Mouse (Mus musculus) midbrain, embryonic 15.5 days (tissue): ENCODE measurements around the gene 1500009C09Rik. TPM values are rescaled to one million over a fixed set of nuclear protein-coding genes. Genes with fewer than 3 reads are reported as not detected.
A peak's percentile ranks its signal among the peaks of the same experiment; 100 is the strongest.

ENCODE experiments used
- ATAC-seq: fragments of 200-750 bp; cut with Nextera tagmentation; replicated peaks from 2 replicates; pipeline ENCODE4 v1.8.0; 2017; ENCODE audit warnings: moderate TSS enrichment
- H3K27ac ChIP-seq: fragments of 300-500 bp; sonication (generic); 2 replicates; pipeline ENCODE4 v1.5.1; 2015; ENCODE audit warnings: mild to moderate bottlenecking, inconsistent platforms
- H3K27me3 ChIP-seq: fragments of 300-500 bp; sonication (generic); replicated peaks from 2 replicates; pipeline ENCODE4 v1.6.1; 2015; ENCODE audit warnings: inconsistent platforms
- H3K36me3 ChIP-seq: fragments of 300-500 bp; sonication (generic); replicated peaks from 2 replicates; pipeline ENCODE4 v1.6.1; 2015; ENCODE audit warnings: inconsistent platforms
- H3K4me1 ChIP-seq: fragments of 300-500 bp; sonication (generic); 2 replicates; pipeline ENCODE4 v1.6.1; 2015; ENCODE audit warnings: inconsistent platforms
- H3K4me2 ChIP-seq: fragments of 300-500 bp; sonication (generic); 2 replicates; pipeline ENCODE4 v1.6.1; 2015; ENCODE audit warnings: inconsistent platforms, mild to moderate bottlenecking, moderate library complexity
- H3K4me3 ChIP-seq: fragments of 300-500 bp; sonication (generic); 2 replicates; pipeline ENCODE4 v1.5.1; 2015; ENCODE audit warnings: mild to moderate bottlenecking, inconsistent platforms
- H3K9ac ChIP-seq: fragments of 300-500 bp; sonication (generic); 2 replicates; pipeline ENCODE4 v1.6.1; 2015; ENCODE audit warnings: mild to moderate bottlenecking, inconsistent platforms
- H3K9me3 ChIP-seq: fragments of 300-500 bp; sonication (generic); 2 replicates; pipeline ENCODE4 v1.6.1; 2016; ENCODE audit warnings: inconsistent platforms
- WGBS: fragments of 180-500 bp; shearing (Covaris S2); methylation state at CpG from one replicate; pipeline ENCODE4 v1.1.7; 2015; ENCODE audit warnings: mixed read lengths; 5-methylcytosine and 5-hydroxymethylcytosine counted together
- polyA plus RNA-seq: library from polyadenylated mRNA; unstranded; fragments of >200 nt; fragmentation: Nextera tagmentation; extraction: Ambion mirVana; gene quantifications from 2 replicates; pipeline ENCODE4 v1.2.1, GENCODE M21; 2015

Gene 1500009C09Rik
- 22.6 and 24.0 TPM in 2 replicates for polyA plus RNA-seq

GRCm38 (mm10) chr15:82252097-82252496, at the start of gene 1500009C09Rik:
TSS of gene 1500009C09Rik (plus strand) at chr15:82252397.
- WGBS: 91% methylated on average over 6 of the region's 6 CpGs

GRCm38 (mm10) chr15:82203090-82203489, 49.1 kb upstream of the 1500009C09Rik start:
- H3K4me1 ChIP-seq: peaks cover 21% of the 10 kb centered on the region
- 93% methylated on average over 10 of the region's 10 CpGs for WGBS
- peaks cover 19% of the 10 kb centered on the region for H3K27me3 ChIP-seq
- H3K9ac ChIP-seq: no peak overlapping the region
- no peak overlapping the region for H3K27ac ChIP-seq
- no peaks in the 10 kb centered on the region for H3K9me3 ChIP-seq
- peaks cover 39% of the 10 kb centered on the region for H3K36me3 ChIP-seq
- no peak for ATAC-seq
- no peak overlapping the region for H3K4me2 ChIP-seq
- no peak overlapping the region for H3K4me3 ChIP-seq

More at GRCm38 (mm10) chr15:82252097-82252496, at the start of gene 1500009C09Rik:
- H3K36me3 ChIP-seq: no peaks in the 10 kb centered on the region
- peaks cover 20% of the 10 kb centered on the region for H3K4me1 ChIP-seq
- no peak within 1 kb of the TSS for H3K4me2 ChIP-seq
- H3K9me3 ChIP-seq: no peaks in the 10 kb centered on the region
- no peak within 1 kb of the TSS for H3K27ac ChIP-seq
- ATAC-seq: no peak
- H3K27me3 ChIP-seq: no peaks in the 10 kb centered on the region
- no peak within 1 kb of the TSS for H3K4me3 ChIP-seq
- H3K9ac ChIP-seq: no peak within 1 kb of the TSS

- no peak overlapping the region for H3K27ac ChIP-seq
Measured at GRCm38 (mm10) chr15:82203611-82204351, 48.4 kb upstream of the 1500009C09Rik start.

DNA sequence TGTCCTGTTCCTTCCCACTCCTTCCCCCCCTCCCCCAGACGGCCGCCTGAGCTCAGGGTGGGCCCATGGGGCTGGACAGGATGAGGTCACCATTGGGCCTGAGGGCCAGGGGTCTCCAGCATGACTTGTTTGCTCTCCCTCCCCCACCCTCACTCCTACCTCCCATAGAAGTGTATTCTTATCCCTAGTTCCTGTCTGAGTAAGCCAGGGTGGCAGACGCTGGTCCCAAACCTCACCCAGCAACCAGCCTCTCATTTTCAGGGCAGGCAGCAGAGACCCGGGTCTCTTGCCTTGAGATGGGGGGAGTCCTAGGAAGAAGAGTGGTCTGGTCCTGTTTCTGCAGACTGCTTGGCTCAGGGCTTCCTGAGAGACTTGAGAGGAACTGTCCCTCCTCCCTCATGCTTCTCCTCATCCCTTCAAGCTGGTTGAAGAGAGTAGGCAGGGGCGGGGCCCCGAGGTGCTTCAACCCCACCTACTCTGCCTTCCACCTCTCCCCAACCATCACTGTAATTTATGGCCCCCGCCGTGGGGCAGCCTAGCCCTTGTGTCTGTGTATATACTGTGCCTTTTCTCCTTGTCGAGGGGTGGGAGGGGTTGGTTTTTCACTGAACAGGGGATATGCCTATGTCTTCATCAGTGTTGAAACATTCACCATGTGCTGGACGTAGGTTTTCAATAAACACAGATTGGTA, 47.4 kb upstream of the 1500009C09Rik start:
- no peak overlapping the region for H3K27ac ChIP-seq
- H3K9me3 ChIP-seq: no peaks in the 10 kb centered on the region
- H3K4me1 ChIP-seq: peaks cover 21% of the 10 kb centered on the region
- no peak overlapping the region for H3K4me2 ChIP-seq
- H3K9ac ChIP-seq: no peak overlapping the region
- peaks cover 23% of the 10 kb centered on the region for H3K36me3 ChIP-seq
- H3K27me3 ChIP-seq: peaks cover 29% of the 10 kb centered on the region
- H3K4me3 ChIP-seq: no peak overlapping the region
- ATAC-seq: no peak
- WGBS: 61% methylated on average over 10 of the region's 10 CpGs

More at GRCm38 (mm10) chr15:82203611-82204351, 48.4 kb upstream of the 1500009C09Rik start:
- H3K4me3 ChIP-seq: no peak overlapping the region
- H3K4me1 ChIP-seq: peaks cover 21% of the 10 kb centered on the region
- ATAC-seq: no peak
- no peak overlapping the region for H3K4me2 ChIP-seq
- peaks cover 22% of the 10 kb centered on the region for H3K27me3 ChIP-seq
- no peaks in the 10 kb centered on the region for H3K9me3 ChIP-seq
- no peak overlapping the region for H3K9ac ChIP-seq
- H3K36me3 ChIP-seq: peaks cover 33% of the 10 kb centered on the region
- 61% methylated on average over 20 of the region's 20 CpGs for WGBS

DNA sequence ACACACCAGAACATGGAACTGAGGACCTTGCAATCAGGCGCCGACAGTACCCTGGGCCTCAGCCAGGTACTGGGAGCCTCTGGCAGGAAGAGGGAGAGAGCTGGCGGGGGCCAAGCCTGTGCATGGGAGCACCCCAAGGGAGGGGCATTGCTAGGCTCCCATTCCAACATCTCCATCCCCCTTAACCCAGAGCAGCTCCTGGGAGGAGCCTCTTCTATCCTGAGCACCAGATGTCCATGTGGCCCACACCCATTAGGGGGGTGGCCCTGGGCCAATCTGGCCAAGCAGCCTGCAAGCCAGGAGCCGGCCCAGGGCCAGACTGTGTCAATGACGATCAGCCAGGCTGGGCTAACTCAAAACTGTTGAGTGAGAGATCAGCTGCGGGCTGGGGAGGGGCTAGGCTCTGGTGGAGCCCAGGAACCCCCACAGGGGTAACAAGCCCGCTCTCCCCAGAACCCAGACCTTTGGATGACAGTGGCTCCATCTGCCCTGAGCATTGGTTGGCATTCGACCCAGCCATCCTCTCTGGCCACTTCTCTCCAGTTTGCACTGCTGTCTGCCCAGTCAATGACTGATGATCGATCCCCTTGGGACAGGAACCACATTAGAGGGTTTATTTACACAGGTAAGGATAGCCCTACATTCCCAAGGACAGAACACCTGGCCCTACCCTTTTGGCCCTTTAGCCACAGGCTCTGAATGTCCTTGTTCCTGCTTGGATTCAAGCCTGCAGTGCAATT, 45.7 kb upstream of the 1500009C09Rik start:
- Histone ChIP-seq H3K4me3 (0 out of 2 replicates have a peak overlapping the region, but pooled peaks have one; percentile 2), H3K4me2 (no peak overlapping the region), H3K4me1 (peaks cover 23% of the 10 kb centered on the region), H3K27me3 (peaks cover 46% of the 10 kb centered on the region), H3K36me3 (peaks cover 18% of the 10 kb centered on the region), H3K9me3 (no peaks in the 10 kb centered on the region), H3K9ac (no peak overlapping the region), H3K27ac (no peak overlapping the region)
- 55% methylated on average over 9 of the region's 9 CpGs for whole genome bisulfite sequencing
- ATAC-seq: peak; percentile 69

DNA sequence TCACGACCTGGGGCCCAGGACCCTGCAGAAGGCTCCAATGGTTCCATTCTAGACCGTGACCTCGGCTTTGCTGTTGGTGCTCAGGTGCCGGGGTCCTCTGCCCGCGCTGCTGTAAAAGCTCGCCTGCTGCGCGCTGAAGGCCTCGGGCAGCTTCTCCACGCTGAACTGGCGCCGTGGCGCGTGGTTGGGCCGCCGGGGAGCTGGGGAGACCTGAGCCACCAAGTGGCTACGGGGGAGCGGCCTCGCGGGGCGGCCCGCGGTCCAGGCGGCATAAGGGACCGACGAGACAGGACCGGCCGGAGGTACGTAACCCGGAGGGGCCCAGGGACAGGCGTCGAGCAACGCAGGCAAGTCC, 45.1 kb upstream of the 1500009C09Rik start:
- H3K4me3 ChIP-seq: peak overlapping the region; percentile 2; the same call in 1 of the 2 replicates
- no peak overlapping the region for H3K27ac ChIP-seq
- no peak for ATAC-seq
- H3K27me3 ChIP-seq: peaks cover 52% of the 10 kb centered on the region
- 17% methylated on average over 34 of the region's 34 CpGs for WGBS
- H3K4me2 ChIP-seq: peak overlapping the region; percentile 19
- H3K9ac ChIP-seq: no peak overlapping the region
- peaks cover 15% of the 10 kb centered on the region for H3K36me3 ChIP-seq
- peaks cover 29% of the 10 kb centered on the region for H3K4me1 ChIP-seq
- H3K9me3 ChIP-seq: no peaks in the 10 kb centered on the region

DNA sequence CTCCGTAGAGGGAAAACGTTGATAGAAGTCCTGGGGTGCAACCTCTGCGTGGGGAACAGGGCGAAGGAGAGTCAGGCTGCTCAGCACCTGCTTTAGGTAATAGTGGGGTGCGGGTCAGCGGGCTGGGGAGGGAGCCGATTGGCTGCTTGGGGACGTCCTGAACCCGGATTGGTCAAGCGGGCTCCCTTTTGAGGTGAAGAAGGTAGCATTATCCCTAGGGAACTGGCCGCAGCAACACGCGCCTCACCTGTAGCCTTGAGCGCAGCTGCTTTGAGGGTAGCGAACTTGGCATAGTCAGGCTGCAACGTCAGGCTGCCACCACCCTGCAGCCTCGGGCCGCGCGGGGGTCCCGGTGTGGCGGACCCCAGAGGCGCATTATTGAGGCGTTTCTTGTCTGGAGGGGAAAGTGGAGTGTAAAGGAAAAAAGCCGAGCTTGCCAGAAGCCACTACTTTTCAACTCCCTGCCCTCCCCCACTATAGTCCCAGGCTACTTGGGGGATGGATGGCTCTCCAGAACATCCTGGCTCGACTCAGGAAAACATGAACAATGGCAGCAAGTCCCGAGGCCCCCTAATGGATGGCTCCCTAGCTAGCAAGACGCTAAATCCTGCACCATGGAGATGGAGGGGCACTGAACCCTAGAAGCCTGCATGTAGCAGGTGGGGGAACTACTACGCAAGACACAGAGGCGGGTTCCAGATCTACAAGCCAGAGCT, 44.5 kb upstream of the 1500009C09Rik start:
- Histone ChIP-seq H3K27me3 (peaks cover 57% of the 10 kb centered on the region), H3K36me3 (peaks cover 15% of the 10 kb centered on the region), H3K4me2 (peak overlapping the region; percentile 19), H3K4me1 (peaks cover 35% of the 10 kb centered on the region), H3K4me3 (peak overlapping the region; percentile 2; the same call in 1 of the 2 replicates), H3K27ac (no peak overlapping the region), H3K9me3 (no peaks in the 10 kb centered on the region), H3K9ac (no peak overlapping the region)
- ATAC-seq: no peak
- WGBS: 14% methylated on average over 30 of the region's 30 CpGs

DNA sequence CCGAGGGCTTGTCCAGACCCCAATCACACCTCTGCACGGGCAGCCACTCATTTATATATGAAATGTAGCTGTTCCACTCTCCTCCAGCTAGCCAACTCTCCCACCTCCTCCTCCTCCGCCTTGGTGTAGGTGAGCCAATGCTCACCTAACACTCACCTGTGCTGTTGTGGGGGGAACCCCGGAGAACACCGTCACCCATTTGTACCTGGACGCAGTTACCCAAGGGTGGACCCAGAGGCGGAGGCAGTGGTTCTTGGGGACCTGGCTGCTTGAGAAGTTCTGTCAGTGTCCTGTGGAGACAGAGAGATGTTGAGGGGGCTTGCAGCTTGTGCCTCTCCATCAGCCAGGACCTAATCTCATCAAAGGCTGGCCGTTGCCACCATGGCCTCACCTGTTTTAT, 43.9 kb upstream of the 1500009C09Rik start:
- Histone ChIP-seq H3K9ac (no peak overlapping the region), H3K4me3 (no peak overlapping the region), H3K27me3 (peaks cover 64% of the 10 kb centered on the region), H3K9me3 (no peaks in the 10 kb centered on the region), H3K36me3 (peaks cover 8% of the 10 kb centered on the region), H3K4me1 (peaks cover 37% of the 10 kb centered on the region), H3K27ac (no peak overlapping the region), H3K4me2 (no peak overlapping the region)
- 84% methylated on average over 8 of the region's 8 CpGs for WGBS
- ATAC-seq: no peak

DNA sequence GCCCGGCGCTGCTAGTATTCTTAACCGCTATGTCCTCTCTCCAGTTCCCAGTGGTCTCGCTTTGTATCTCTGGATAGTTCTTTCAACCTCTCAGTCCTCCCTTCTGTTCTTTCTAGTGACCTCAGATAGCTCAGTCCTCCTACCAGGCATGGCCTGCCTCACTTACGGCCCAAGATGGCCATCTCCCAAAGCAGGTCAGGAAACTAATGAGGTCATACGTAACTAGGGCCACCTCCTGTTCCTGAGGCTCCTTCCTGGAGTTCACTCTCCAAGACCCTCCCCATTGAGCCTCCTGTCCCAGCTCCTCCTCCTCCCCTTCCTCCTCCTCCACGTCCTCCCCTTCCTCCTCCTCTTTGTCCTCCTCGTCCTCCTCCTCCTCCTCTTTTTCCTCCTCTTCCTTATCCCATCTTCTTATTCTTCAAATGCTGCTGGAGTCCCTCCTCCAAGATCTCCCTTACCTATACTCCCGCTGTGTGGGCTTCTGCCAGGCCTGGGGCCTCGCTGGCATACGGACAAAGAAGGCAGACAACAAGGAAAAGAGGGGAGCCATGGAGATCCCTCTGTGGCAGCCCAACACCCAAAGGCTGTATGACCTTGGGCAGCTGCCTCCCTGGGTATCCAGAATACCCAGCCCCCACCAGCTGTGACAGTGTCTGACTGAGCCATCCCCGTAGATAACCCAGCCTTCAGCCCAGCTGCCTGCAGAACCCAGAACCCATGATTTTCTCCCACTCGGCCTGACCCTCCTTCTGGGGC, 42.7 kb upstream of the 1500009C09Rik start:
- WGBS: 79% methylated on average over 13 of the region's 13 CpGs
- Histone ChIP-seq H3K9ac (no peak overlapping the region), H3K36me3 (no peaks in the 10 kb centered on the region; the same call in 1 of the 2 replicates), H3K27me3 (peaks cover 71% of the 10 kb centered on the region), H3K4me2 (no peak overlapping the region), H3K4me1 (peaks cover 37% of the 10 kb centered on the region), H3K27ac (no peak overlapping the region), H3K9me3 (no peaks in the 10 kb centered on the region), H3K4me3 (no peak overlapping the region)
- ATAC-seq: no peak

DNA sequence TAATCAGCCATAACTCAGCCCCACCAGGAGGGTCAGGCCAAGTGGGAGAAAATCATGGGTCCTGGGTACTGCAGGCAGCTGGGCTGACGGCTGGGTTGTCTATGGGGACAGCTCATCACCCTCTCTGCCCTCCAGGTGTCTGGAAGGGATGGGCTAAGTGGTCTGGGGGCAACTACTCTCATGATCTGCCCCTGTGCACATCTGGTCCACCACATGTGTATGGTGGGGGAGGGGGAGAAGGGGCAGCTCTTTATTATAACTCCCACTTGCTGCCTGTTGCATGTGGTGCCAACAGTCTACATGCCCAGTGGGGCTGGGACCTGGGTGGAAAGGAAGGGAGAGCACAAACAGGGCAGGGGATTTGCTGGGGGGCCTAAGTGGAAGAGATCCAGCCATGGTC, 41.4 kb upstream of the 1500009C09Rik start:
- Histone ChIP-seq H3K4me3 (no peak overlapping the region), H3K4me1 (peaks cover 37% of the 10 kb centered on the region), H3K27ac (no peak overlapping the region), H3K9ac (no peak overlapping the region), H3K9me3 (no peaks in the 10 kb centered on the region), H3K36me3 (no peaks in the 10 kb centered on the region), H3K27me3 (peaks cover 78% of the 10 kb centered on the region), H3K4me2 (no peak overlapping the region)
- 47% methylated on average over 1 of the region's 1 CpGs for WGBS
- ATAC-seq: no peak

DNA sequence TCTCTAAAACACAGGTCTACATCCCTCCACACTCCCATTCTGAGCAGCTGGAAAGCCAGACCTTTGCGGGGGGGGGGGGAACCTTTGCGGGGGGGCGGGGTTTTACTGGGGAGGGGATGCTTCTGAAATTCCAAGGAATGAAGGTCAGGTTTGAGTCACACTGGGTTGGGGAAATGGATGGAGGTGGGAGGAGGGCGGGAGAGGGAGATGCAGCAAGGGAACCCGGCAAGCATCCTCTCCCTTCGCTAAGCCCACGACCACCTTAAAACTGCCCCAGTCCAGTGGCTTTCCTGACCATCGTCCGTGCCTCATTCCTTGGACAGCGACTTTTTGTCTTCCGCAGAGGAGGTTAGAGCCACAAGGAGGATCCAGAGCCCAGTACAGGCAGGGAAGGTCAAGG, 40.9 kb upstream of the 1500009C09Rik start:
- no peak for ATAC-seq
- Histone ChIP-seq H3K27me3 (peaks cover 73% of the 10 kb centered on the region), H3K4me2 (peak overlapping the region; percentile 69), H3K4me1 (peaks cover 36% of the 10 kb centered on the region), H3K9ac (no peak overlapping the region), H3K36me3 (no peaks in the 10 kb centered on the region), H3K9me3 (no peaks in the 10 kb centered on the region), H3K4me3 (peak overlapping the region; percentile 37), H3K27ac (no peak overlapping the region)
- 2% methylated on average over 10 of the region's 11 CpGs for WGBS
